Mouse (Mus musculus): ENCODE measurements at regions not wholly inside any gene's neighbourhood (a gene's known extent, or its start where the extent isn't known, plus 50 kb on each side); places are given as distances from the start of the nearest gene placed in this dataset.

DNA sequence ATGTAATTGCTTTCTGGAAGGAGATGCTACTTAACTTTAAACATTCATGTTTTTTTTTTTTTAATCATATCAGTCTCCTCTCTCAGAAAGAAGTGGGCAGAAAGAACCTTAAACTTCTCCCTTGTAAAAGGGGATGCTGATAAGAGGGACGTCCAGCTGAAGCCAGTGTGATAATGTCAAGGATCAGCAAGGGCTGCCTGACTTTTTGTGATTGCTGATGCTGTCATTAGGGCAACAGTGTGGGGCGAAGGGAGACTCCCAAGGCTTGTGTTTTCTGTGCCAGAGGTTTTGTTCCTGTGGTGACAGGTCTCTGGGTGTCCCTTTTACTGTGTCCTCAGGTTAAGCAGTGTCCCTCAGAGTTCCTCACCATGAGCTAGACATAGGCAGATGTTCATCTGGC is 61.8 kb upstream of the Prkar2b start:
- peak; percentile 83 for TF ChIP-seq GATA1 (IDR thresholded peaks at IDR 0.05; ENCODE audit: low read length)

DNA sequence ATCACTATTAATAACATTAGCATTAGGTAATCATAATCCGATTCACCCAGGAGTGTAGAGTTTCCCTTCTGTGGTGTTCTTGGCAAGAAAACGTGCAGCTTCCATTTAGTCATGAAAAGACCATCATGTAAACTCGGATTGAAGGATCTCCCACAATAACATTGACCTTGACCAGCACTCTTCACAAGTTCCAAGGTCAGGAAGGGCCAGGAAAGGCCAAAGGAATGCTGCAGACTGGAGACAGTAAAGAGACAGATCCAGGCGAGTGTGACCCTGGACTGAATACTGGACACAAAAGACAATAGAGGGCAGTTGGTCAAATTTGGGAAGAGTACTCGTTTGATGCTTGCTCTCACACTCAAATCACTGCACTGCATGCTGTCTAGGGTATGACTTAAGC is 51.6 kb upstream of the Prkar2b start:
- TF ChIP-seq GATA1 (IDR thresholded peaks at IDR 0.05; ENCODE audit: low read length): no peak

DNA sequence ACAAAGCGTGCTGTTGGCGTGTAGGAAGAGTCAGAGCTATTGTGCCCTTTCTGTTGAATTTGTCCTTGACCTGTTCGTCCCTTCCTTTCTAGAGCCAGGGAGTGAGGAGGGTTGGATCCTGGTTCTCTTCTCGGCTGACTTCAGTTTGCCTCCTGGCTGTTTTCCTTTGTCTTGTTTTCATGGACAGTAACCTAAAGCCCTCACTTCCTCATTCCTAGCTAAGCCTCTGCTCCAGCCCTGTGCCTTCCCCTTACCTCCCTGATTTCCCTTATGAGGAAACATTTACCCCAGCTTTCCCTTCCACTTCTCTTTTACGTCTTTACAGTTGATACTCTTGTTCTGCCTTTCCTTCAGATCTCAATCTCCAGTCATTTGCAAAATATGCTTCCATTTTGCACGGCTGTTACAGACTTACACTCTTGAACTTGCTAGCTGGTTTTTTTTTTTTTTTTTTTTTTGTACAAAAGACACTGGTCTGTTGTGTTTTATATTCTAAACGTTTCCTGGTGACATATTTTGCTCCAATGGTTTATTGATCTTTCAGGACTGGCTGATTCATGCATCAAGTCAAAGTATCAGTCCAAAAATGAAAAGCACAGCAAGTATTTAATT is 50.5 kb upstream of the Prkar2b start:
- no peak for TF ChIP-seq GATA1 (IDR thresholded peaks at IDR 0.05; ENCODE audit: low read length)

- no peak for TF ChIP-seq GATA1 (IDR thresholded peaks at IDR 0.05; ENCODE audit: low read length)
Measured at GRCm38 (mm10) chr12:32110903-32111302, 49.8 kb upstream of the Prkar2b start.
